ENCODE assay signal across 20 mouse cellular contexts in the genomic region with DNA sequence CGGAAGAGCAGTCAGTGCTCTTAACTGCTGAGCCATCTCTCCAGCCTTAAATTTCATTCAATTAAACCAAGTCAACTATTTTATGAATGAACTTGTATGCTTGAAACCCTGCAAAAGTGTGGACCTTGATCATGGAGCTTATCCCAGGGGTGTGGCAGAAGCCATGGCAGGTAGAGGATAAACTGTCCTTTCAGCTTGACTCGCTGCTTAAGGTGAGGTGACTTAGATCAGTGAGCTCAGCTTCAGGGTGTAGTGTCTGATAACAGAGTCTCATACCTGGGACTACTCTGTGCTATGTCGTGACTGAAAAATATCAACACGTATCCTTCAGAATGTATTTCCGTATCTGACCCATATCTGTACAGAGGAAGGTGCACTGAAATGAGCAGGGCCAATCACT. TPM values are rescaled to one million over a fixed set of nuclear protein-coding genes. Genes with fewer than 3 reads are reported as not detected.
"Had no signal": no experiment of that assay in that cellular context is flagged by ENCODE, and none has a peak within 500 bp of the region (broad histone marks: within the 10 kb centered on the region; RNA-seq: fewer than 3 reads in every experiment).

No protein-coding gene starts in this region.

- H3K27me3 ChIP-seq: lung, embryonic 15.5 days; megakaryocyte, embryonic 14.5 days; midbrain, embryonic 13.5 days; midbrain, embryonic 15.5 days; neural tube, embryonic 12.5 days; stomach, embryonic 15.5 days had no signal

- H3K9ac ChIP-seq: lung, embryonic 15.5 days; midbrain, embryonic 13.5 days; midbrain, embryonic 15.5 days; neural tube, embryonic 12.5 days; stomach, embryonic 15.5 days had no signal

- H3K36me3 ChIP-seq: midbrain, embryonic 15.5 days; stomach, embryonic 15.5 days had no signal

- H3K4me3 ChIP-seq: lung, embryonic 15.5 days; megakaryocyte, embryonic 14.5 days; midbrain, embryonic 13.5 days; midbrain, embryonic 15.5 days; neural tube, embryonic 12.5 days; stomach, embryonic 15.5 days had no signal

- H3K4me1 ChIP-seq: lung, embryonic 15.5 days; midbrain, embryonic 13.5 days; midbrain, embryonic 15.5 days; neural tube, embryonic 12.5 days; stomach, embryonic 15.5 days had no signal

- DNase-seq: lung, adult 2 months; lung, postnatal 14 days; lung, postnatal 36 days; right cerebral cortex, postnatal 14 days; thymus, adult 2 months; thymus, postnatal 25 days; thymus, postnatal 4 days had no signal

- H3K9me3 ChIP-seq: lung, embryonic 15.5 days; megakaryocyte, embryonic 14.5 days; midbrain, embryonic 13.5 days; midbrain, embryonic 15.5 days; neural tube, embryonic 12.5 days; stomach, embryonic 15.5 days had no signal

- H3K27ac ChIP-seq: lung, embryonic 15.5 days; macrophage; midbrain, embryonic 13.5 days; midbrain, embryonic 15.5 days; neural tube, embryonic 12.5 days; stomach, embryonic 15.5 days; stomach, postnatal 0 days had no signal

- H3K4me2 ChIP-seq: lung, embryonic 15.5 days; midbrain, embryonic 11.5 days; midbrain, embryonic 13.5 days; midbrain, embryonic 15.5 days; neural tube, embryonic 12.5 days; stomach, embryonic 15.5 days had no signal

- ATAC-seq: lung, postnatal 0 days; midbrain, embryonic 13.5 days; midbrain, embryonic 15.5 days had no signal

RNA-seq across cellular contexts. Expression of a gene that starts 12.0 kb away (rescaled TPM):
- polyA plus RNA-seq: lung, postnatal 0 days; macrophage; midbrain, embryonic 11.5 days; midbrain, embryonic 13.5 days; midbrain, embryonic 15.5 days; neural tube, embryonic 12.5 days; neural tube, embryonic 14.5 days; spleen, adult 2 months; stomach, postnatal 0 days; testis, adult 2 months; thymus, adult 2 months had no signal
